Mouse (Mus musculus): ENCODE data around the gene Lypd9.

- TF ChIP-seq POLR2A (IDR thresholded peaks at IDR 0.05; ENCODE audit: borderline replicate concordance, extremely low read depth, low read depth, low read length) = no peak
- no peak for TF ChIP-seq CTCF (IDR thresholded peaks at IDR 0.05; ENCODE audit: insufficient read depth, low read length)
Observed at GRCm38 (mm10) chr11:58418336-58418735, 34.4 kb downstream of the Lypd9 start.

All from lung, adult 2 months (tissue).